Mouse (Mus musculus) 3T3-L1 (cell line): ENCODE results near the gene Ubl4a.
"Not testable (repeated sequence)": the region's sequence is repeated elsewhere in the genome, so short reads cannot be mapped to it uniquely, and the experiment has no call there.

Experiments
- DNase-seq: peaks from one replicate; pipeline ENCODE4 v3.0.0-alpha.2; 2015; ENCODE audit warnings: low read depth, low spot score

Ubl4a gene

GRCm38 (mm10) chrX:74372888-74373549 lies at the start of gene Ubl4a, which contains the start of gene Slc10a3:
TSS of gene Ubl4a (minus strand) at chrX:74373218.
TSS of gene Slc10a3 (minus strand) at chrX:74373349.
- peak; percentile 96 for DNase-seq

- peak; percentile 84 for DNase-seq
Measured at GRCm38 (mm10) chrX:74413377-74413776, 40.4 kb upstream of the Ubl4a start.

- no peak for DNase-seq
Measured at GRCm38 (mm10) chrX:74408340-74408739, 35.3 kb upstream of the Ubl4a start.

GRCm38 (mm10) chrX:74400136-74400535 lies 27.1 kb upstream of the Ubl4a start:
- peak; percentile 78 for DNase-seq

- peak; percentile 93 for DNase-seq
Measured at GRCm38 (mm10) chrX:74392535-74393443, 19.8 kb upstream of the Ubl4a start, which contains the start of the genes Fam3a and Ikbkg. TSS of gene Fam3a (minus strand) at chrX:74393272. TSS of gene Ikbkg (plus strand) at chrX:74393290.

GRCm38 (mm10) chrX:74388153-74388552 lies 15.1 kb upstream of the Ubl4a start:
- DNase-seq = no peak

- no peak for DNase-seq
Measured at GRCm38 (mm10) chrX:74384451-74384850, 11.4 kb upstream of the Ubl4a start.

GRCm38 (mm10) chrX:74368209-74368909 lies 4.7 kb downstream of the Ubl4a start:
- DNase-seq = peak; percentile 68

- no peak for DNase-seq
Measured at GRCm38 (mm10) chrX:74367512-74367911, 5.5 kb downstream of the Ubl4a start.

GRCm38 (mm10) chrX:74359171-74359570 lies 13.8 kb downstream of the Ubl4a start:
- DNase-seq = no peak

- DNase-seq = not testable (repeated sequence)
Measured at GRCm38 (mm10) chrX:74357069-74357468, 15.9 kb downstream of the Ubl4a start.

GRCm38 (mm10) chrX:74353467-74353770 lies 19.6 kb downstream of the Ubl4a start, which contains the start of gene Lage3:
TSS of gene Lage3 (minus strand) at chrX:74353618.
- DNase-seq = peak; percentile 77

GRCm38 (mm10) chrX:74352645-74353466 lies 20.2 kb downstream of the Ubl4a start:
- DNase-seq = peak; percentile 9

GRCm38 (mm10) chrX:74330166-74330930 lies 42.7 kb downstream of the Ubl4a start:
- peak; percentile 19 for DNase-seq

GRCm38 (mm10) chrX:74329215-74329671 lies 43.8 kb downstream of the Ubl4a start:
- DNase-seq = no peak

GRCm38 (mm10) chrX:74328725-74329161 lies 44.3 kb downstream of the Ubl4a start, which contains the start of gene Plxna3:
TSS of gene Plxna3 (plus strand) at chrX:74329066.
- DNase-seq = peak; percentile 79
